Mouse (Mus musculus) CD4-positive helper T cell, adult 2 months (primary cell): Measurements from ENCODE around the gene Gdpd1.
"Not testable (repeated sequence)": the region's sequence is repeated elsewhere in the genome, so short reads cannot be mapped to it uniquely, and the experiment has no call there.

Source experiments
- DNase-seq: peaks from one replicate; pipeline ENCODE4 v3.0.0-alpha.2; 2012; ENCODE audit warnings: low read depth, missing footprints, low spot score

Gdpd1 gene

GRCm38 (mm10) chr11:87026096-87026875 is 47.6 kb downstream of the Gdpd1 start:
- DNase-seq, result no peak

- DNase-seq, result no peak
Measured at GRCm38 (mm10) chr11:87025351-87025750, 48.5 kb downstream of the Gdpd1 start.

GRCm38 (mm10) chr11:87023240-87023639 is 50.6 kb downstream of the Gdpd1 start:
- not testable (repeated sequence) for DNase-seq

GRCm38 (mm10) chr11:87022765-87023164 is 51.1 kb downstream of the Gdpd1 start:
- no peak for DNase-seq

- no peak for DNase-seq
Measured at GRCm38 (mm10) chr11:87021551-87021950, 52.3 kb downstream of the Gdpd1 start.

- no peak for DNase-seq
Measured at GRCm38 (mm10) chr11:87020449-87020848, 53.4 kb downstream of the Gdpd1 start.

GRCm38 (mm10) chr11:87019431-87019830 is 54.4 kb downstream of the Gdpd1 start:
- DNase-seq, result no peak

- DNase-seq, result no peak
Measured at GRCm38 (mm10) chr11:87018081-87018480, 55.8 kb downstream of the Gdpd1 start.

GRCm38 (mm10) chr11:87015691-87016090 is 58.2 kb downstream of the Gdpd1 start:
- DNase-seq, result no peak

GRCm38 (mm10) chr11:87010476-87010875 is 63.4 kb downstream of the Gdpd1 start:
- DNase-seq, result peak; percentile 40

- no peak for DNase-seq
Measured at GRCm38 (mm10) chr11:87007371-87007770, 66.5 kb downstream of the Gdpd1 start.

- DNase-seq, result no peak
Measured at GRCm38 (mm10) chr11:87004960-87005755, 68.7 kb downstream of the Gdpd1 start.

- no peak for DNase-seq
Measured at GRCm38 (mm10) chr11:87002078-87002829, 71.6 kb downstream of the Gdpd1 start.

GRCm38 (mm10) chr11:87001217-87001616 is 72.6 kb downstream of the Gdpd1 start:
- DNase-seq, result no peak

GRCm38 (mm10) chr11:86996266-86996665 is 77.6 kb downstream of the Gdpd1 start:
- DNase-seq, result no peak

- DNase-seq, result peak; percentile 73
Measured at GRCm38 (mm10) chr11:86995625-86996221, 78.1 kb downstream of the Gdpd1 start.

GRCm38 (mm10) chr11:86994791-86995624 is 78.9 kb downstream of the Gdpd1 start:
- DNase-seq, result peak; percentile 45

- DNase-seq, result no peak
Measured at GRCm38 (mm10) chr11:86994330-86994729, 79.5 kb downstream of the Gdpd1 start.

GRCm38 (mm10) chr11:86993041-86994037 is 80.5 kb downstream of the Gdpd1 start, which contains the start of gene Ypel2:
Gene Ypel2, minus strand, starts transcription at chr11:86993707.
- DNase-seq, result peak; percentile 92
